In genomic region chr5:36390591-36390927, GRCm38 (mm10) we compare ENCODE assay signal across 1 mouse cellular context. TPM values are rescaled to one million over a fixed set of nuclear protein-coding genes. Genes with fewer than 3 reads are reported as not detected.
"Had no signal": no experiment of that assay in that cellular context is flagged by ENCODE, and none has a peak within 500 bp of the region (broad histone marks: within the 10 kb centered on the region; RNA-seq: fewer than 3 reads in every experiment).

No protein-coding gene starts in this region.

RNA-seq across cellular contexts. Expression of gene Sorcs2, which starts 7.4 kb away (rescaled TPM):
- polyA plus RNA-seq: macrophage had no signal
